Mouse (Mus musculus): ENCODE measurements around the gene Dad1.

DNA sequence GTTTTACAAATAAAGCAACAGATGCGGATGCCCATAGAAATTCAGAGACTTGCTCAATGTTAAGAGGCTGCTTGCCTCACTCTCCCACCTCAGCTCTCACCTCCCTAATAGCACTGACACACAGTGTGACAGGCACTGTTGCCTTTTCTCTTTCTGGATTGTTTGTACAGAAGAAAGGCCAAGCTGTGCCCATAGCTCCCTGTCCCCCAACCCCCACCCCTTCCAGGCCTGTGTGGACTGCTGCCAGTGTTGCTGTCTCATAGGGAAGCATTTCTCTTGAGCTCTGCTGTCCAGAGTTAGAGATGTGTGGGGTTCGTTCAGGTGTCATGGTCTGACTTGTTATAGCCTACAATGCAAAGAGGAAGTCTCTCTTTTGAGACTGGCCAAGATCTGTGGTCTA is 6.3 kb upstream of the Dad1 start:
- TF ChIP-seq CTCF (IDR thresholded peaks at IDR 0.05; ENCODE audit: low read depth) (no peak), EP300 (IDR thresholded peaks at IDR 0.05; ENCODE audit: low read depth) (no peak)

Data from liver, embryonic 14.5 days (tissue).